Mouse (Mus musculus) testis, adult 2 months (tissue): ENCODE results near the gene Myo5a. TPM values are rescaled to one million over a fixed set of nuclear protein-coding genes. Genes with fewer than 3 reads are reported as not detected.

ENCODE experiments used
- H3K27ac ChIP-seq: fragments of 200-500 bp; 2 replicates; pipeline ENCODE4 v1.5.1; 2012; ENCODE audit warnings: low read depth, low read length; ENCODE audit not compliant: control insufficient read depth, insufficient read depth
- H3K27me3 ChIP-seq: fragments of 200-500 bp; 2 replicates; pipeline ENCODE4 v1.6.1; 2012; ENCODE audit warnings: mild to moderate bottlenecking, low read length, moderate library complexity; ENCODE audit not compliant: control insufficient read depth, insufficient read depth
- H3K36me3 ChIP-seq: fragments of 200-500 bp; 2 replicates; pipeline ENCODE4 v1.6.1; 2012; ENCODE audit warnings: mild to moderate bottlenecking, low read length; ENCODE audit not compliant: control insufficient read depth, insufficient read depth
- H3K4me1 ChIP-seq: fragments of 200-500 bp; 2 replicates; pipeline ENCODE4 v1.6.1; 2012; ENCODE audit warnings: low read length; ENCODE audit not compliant: control insufficient read depth, insufficient read depth
- H3K4me3 ChIP-seq: fragments of 200-500 bp; 2 replicates; pipeline ENCODE4 v1.5.1; 2012; ENCODE audit warnings: low read depth, mild to moderate bottlenecking, low read length, moderate library complexity, mixed read lengths; ENCODE audit not compliant: control insufficient read depth
- CTCF ChIP-seq: fragments of 200-500 bp; IDR thresholded peaks from 2 replicates; pipeline ENCODE4 v1.5.1; 2012; ENCODE audit warnings: low read depth, mild to moderate bottlenecking, inconsistent platforms, low read length, moderate library complexity; ENCODE audit not compliant: control insufficient read depth, insufficient read depth, insufficient replicate concordance
- POLR2A ChIP-seq: fragments of 200-500 bp; IDR thresholded peaks from 2 replicates; pipeline ENCODE4 v1.6.1; 2012; ENCODE audit warnings: low read depth, mild to moderate bottlenecking, inconsistent platforms, low read length, moderate library complexity; ENCODE audit not compliant: control insufficient read depth
- polyA plus RNA-seq: library from polyadenylated mRNA; depleted of rRNA; stranded (reverse); fragments of >200 nt; gene quantifications from 2 replicates; pipeline ENCODE4 v1.2.3, GENCODE M21; 2012

Gene Myo5a
- polyA plus RNA-seq, 1 experiment = 7.6 TPM

- Histone ChIP-seq H3K36me3 (no peaks in the 10 kb centered on the region; the same call in 1 of the 2 replicates), H3K27me3 (no peaks in the 10 kb centered on the region), H3K4me3 (no peak overlapping the region), H3K27ac (no peak overlapping the region), H3K4me1 (no peaks in the 10 kb centered on the region)
- no peak for TF ChIP-seq CTCF
- TF ChIP-seq POLR2A = no peak
These were observed 150.8 kb downstream of the Myo5a start for GRCm38 (mm10) chr9:75221420-75222287.

- H3K27me3 ChIP-seq = peaks cover 2% of the 10 kb centered on the region
- TF ChIP-seq POLR2A (no peak), CTCF (no peak)
- H3K4me1 ChIP-seq = peaks cover 5% of the 10 kb centered on the region
- no peaks in the 10 kb centered on the region for H3K36me3 ChIP-seq
- peak within 1 kb of the TSS; percentile 53 for H3K4me3 ChIP-seq
- H3K27ac ChIP-seq = no peak within 1 kb of the TSS
These were observed 161.3 kb downstream of the Myo5a start, which contains the start of gene Myo5c for GRCm38 (mm10) chr9:75231841-75232746. Gene Myo5c (plus strand): TSS chr9:75232020.

GRCm38 (mm10) chr9:75232860-75233259 is 162.0 kb downstream of the Myo5a start:
- no peak overlapping the region for H3K27ac ChIP-seq

GRCm38 (mm10) chr9:75234271-75234741 is 163.5 kb downstream of the Myo5a start:
- no peak overlapping the region for H3K4me3 ChIP-seq
- peaks cover 5% of the 10 kb centered on the region for H3K4me1 ChIP-seq
- H3K27me3 ChIP-seq = peaks cover 2% of the 10 kb centered on the region
- TF ChIP-seq POLR2A (no peak), CTCF (no peak)
- H3K27ac ChIP-seq = no peak overlapping the region
- no peaks in the 10 kb centered on the region for H3K36me3 ChIP-seq

More at GRCm38 (mm10) chr9:75232860-75233259, 162.0 kb downstream of the Myo5a start:
- no peak for TF ChIP-seq CTCF
- TF ChIP-seq POLR2A = no peak
- no peaks in the 10 kb centered on the region for H3K36me3 ChIP-seq
- peaks cover 5% of the 10 kb centered on the region for H3K4me1 ChIP-seq
- H3K4me3 ChIP-seq = no peak overlapping the region
- peaks cover 2% of the 10 kb centered on the region for H3K27me3 ChIP-seq

GRCm38 (mm10) chr9:75234983-75235627 is 164.3 kb downstream of the Myo5a start:
- Histone ChIP-seq H3K27me3 (peaks cover 2% of the 10 kb centered on the region), H3K27ac (no peak overlapping the region), H3K4me3 (no peak overlapping the region), H3K4me1 (peaks cover 5% of the 10 kb centered on the region), H3K36me3 (no peaks in the 10 kb centered on the region)
- TF ChIP-seq CTCF (no peak), POLR2A (no peak)

GRCm38 (mm10) chr9:75235696-75236095 is 164.9 kb downstream of the Myo5a start:
- TF ChIP-seq POLR2A (no peak), CTCF (no peak)
- Histone ChIP-seq H3K27ac (no peak overlapping the region), H3K4me3 (no peak overlapping the region), H3K4me1 (peaks cover 5% of the 10 kb centered on the region), H3K36me3 (no peaks in the 10 kb centered on the region), H3K27me3 (peaks cover 2% of the 10 kb centered on the region)
